Mouse (Mus musculus): Measurements from ENCODE around the gene Vps16. TPM values are rescaled to one million over a fixed set of nuclear protein-coding genes. Genes with fewer than 3 reads are reported as not detected.
A peak's percentile ranks its signal among the peaks of the same experiment; 100 is the strongest.

The Vps16 gene
- total and polyA plus RNA-seq, 3 experiments = 76.7 to 119 (median 113) TPM

- DNase-seq (ENCODE audit: extremely low read depth) = no peak
- dilution Hi-C loops (cut with MboI; ENCODE audit: extremely low pct_ligation_motif_present, extremely low pct_unique_long_range_greater_than_20kb, low sequenced_read_pairs) = no loop called here
- H3K79me2 ChIP-seq (replicated peaks; ENCODE audit: control insufficient read depth, extremely low read depth, insufficient read depth, poor library complexity, severe bottlenecking) = peaks cover 47% of the 10 kb centered on the region
- H3K4me3 ChIP-seq (replicated peaks in 1 of 3; ENCODE audit: low read depth in 2 of 3, low read length in 2 of 3, poor library complexity in 1 of 3) = peak overlapping the region; percentile 91 to 93 (median 93)
- no peak for TF ChIP-seq USF1 (IDR thresholded peaks at IDR 0.05; ENCODE audit: low read depth, low read length)
- TF ChIP-seq CTCF (conservative IDR thresholded peaks at IDR 0.05 in 1 of 2, IDR thresholded peaks at IDR 0.05 in 1 of 2; ENCODE audit: low read depth in 2 of 2, low read length in 2 of 2) = peak in 1 of 2 experiments; percentile 52; a peak in 2 of 4 replicates
- TF ChIP-seq RAD21 (IDR thresholded peaks at IDR 0.05; ENCODE audit: low read depth, low read length) = peak; percentile 38
- no peak for TF ChIP-seq SIN3A (IDR thresholded peaks at IDR 0.05; ENCODE audit: low read length)
- peak; percentile 14; the same call in 1 of the 2 replicates for TF ChIP-seq SMC3 (IDR thresholded peaks at IDR 0.05; ENCODE audit: low read depth, low read length)
- no peak for TF ChIP-seq JUN (IDR thresholded peaks at IDR 0.05; ENCODE audit: insufficient read depth, low read depth, low read length)
- no peak for TF ChIP-seq UBTF (IDR thresholded peaks at IDR 0.05; ENCODE audit: low read depth, low read length)
- TF ChIP-seq CHD1 (IDR thresholded peaks at IDR 0.05; ENCODE audit: low read depth, low read length) = no peak
- no peaks in the 10 kb centered on the region for H3K9me3 ChIP-seq (replicated peaks; ENCODE audit: low read length)
- H3K27ac ChIP-seq (ENCODE audit: insufficient read depth, low read depth) = no peak overlapping the region
- peaks cover 19 to 52% of the 10 kb centered on the region in 2 experiments for H3K36me3 ChIP-seq (replicated peaks in 1 of 2; ENCODE audit: control insufficient read depth in 1 of 2, insufficient read depth in 1 of 2, low read length in 1 of 2)
- in situ Hi-C loops (cut with MboI; ENCODE audit: low pct_ligation_motif_present, low pct_unique_long_range_greater_than_20kb, low sequenced_read_pairs) = no loop called here
- no peaks in the 10 kb centered on the region for H3K27me3 ChIP-seq (replicated peaks)
- H3K4me1 ChIP-seq (ENCODE audit: control insufficient read depth in 1 of 2, insufficient read depth in 2 of 2) = peaks cover 14 to 71% of the 10 kb centered on the region in 2 experiments
- peak overlapping the region; percentile 88 for H3K9ac ChIP-seq (ENCODE audit: insufficient read depth, low read depth)
- peak overlapping the region; percentile 91 for H3K4me2 ChIP-seq (ENCODE audit: insufficient read depth, low read depth, poor library complexity, severe bottlenecking)
Observed at GRCm38 (mm10) chr2:130425112-130425511, 973 bp downstream of the Vps16 start.

- H3K36me3 ChIP-seq (replicated peaks in 1 of 2; ENCODE audit: control insufficient read depth in 1 of 2, insufficient read depth in 1 of 2, low read length in 1 of 2) = peaks cover 13 to 59% of the 10 kb centered on the region in 2 experiments
- DNase-seq (ENCODE audit: extremely low read depth) = no peak
- H3K9me3 ChIP-seq (replicated peaks; ENCODE audit: low read length) = no peaks in the 10 kb centered on the region
- no peaks in the 10 kb centered on the region for H3K27me3 ChIP-seq (replicated peaks)
- in situ Hi-C loops (cut with MboI; ENCODE audit: low pct_ligation_motif_present, low pct_unique_long_range_greater_than_20kb, low sequenced_read_pairs) (no loop called here), dilution Hi-C loops (cut with MboI; ENCODE audit: extremely low pct_ligation_motif_present, extremely low pct_unique_long_range_greater_than_20kb, low sequenced_read_pairs) (no loop called here)
- H3K9ac ChIP-seq (ENCODE audit: insufficient read depth, low read depth) = no peak overlapping the region
- no peak overlapping the region for H3K27ac ChIP-seq (ENCODE audit: insufficient read depth, low read depth)
- H3K4me2 ChIP-seq (ENCODE audit: insufficient read depth, low read depth, poor library complexity, severe bottlenecking) = no peak overlapping the region
- peaks cover 2 to 77% of the 10 kb centered on the region in 2 experiments; a peak in 3 of 4 replicates for H3K4me1 ChIP-seq (ENCODE audit: control insufficient read depth in 1 of 2, insufficient read depth in 2 of 2)
- no peak for TF ChIP-seq NRF1 (IDR thresholded peaks at IDR 0.05; ENCODE audit: low read depth, low read length)
- no peak for TF ChIP-seq MAZ (IDR thresholded peaks at IDR 0.05; ENCODE audit: low read depth, low read length)
- H3K79me2 ChIP-seq (replicated peaks; ENCODE audit: control insufficient read depth, extremely low read depth, insufficient read depth, poor library complexity, severe bottlenecking) = peaks cover 81% of the 10 kb centered on the region
- H3K4me3 ChIP-seq (replicated peaks in 1 of 3; ENCODE audit: low read depth in 2 of 3, low read length in 2 of 3, poor library complexity in 1 of 3) = no peak overlapping the region
Observed at GRCm38 (mm10) chr2:130429851-130430250, 5.7 kb downstream of the Vps16 start.

GRCm38 (mm10) chr2:130430484-130430883 is 6.3 kb downstream of the Vps16 start:
- H3K9ac ChIP-seq (ENCODE audit: insufficient read depth, low read depth) = no peak overlapping the region
- dilution Hi-C loops (cut with MboI; ENCODE audit: extremely low pct_ligation_motif_present, extremely low pct_unique_long_range_greater_than_20kb, low sequenced_read_pairs) = no loop called here
- no peak for DNase-seq (ENCODE audit: extremely low read depth)
- no peak overlapping the region for H3K4me2 ChIP-seq (ENCODE audit: insufficient read depth, low read depth, poor library complexity, severe bottlenecking)
- H3K4me3 ChIP-seq (replicated peaks in 1 of 3; ENCODE audit: low read depth in 2 of 3, low read length in 2 of 3, poor library complexity in 1 of 3) = no peak overlapping the region
- no peaks in the 10 kb centered on the region for H3K9me3 ChIP-seq (replicated peaks; ENCODE audit: low read length)
- H3K27ac ChIP-seq (ENCODE audit: insufficient read depth, low read depth) = no peak overlapping the region
- in situ Hi-C loops (cut with MboI; ENCODE audit: low pct_ligation_motif_present, low pct_unique_long_range_greater_than_20kb, low sequenced_read_pairs) = no loop called here
- H3K79me2 ChIP-seq (replicated peaks; ENCODE audit: control insufficient read depth, extremely low read depth, insufficient read depth, poor library complexity, severe bottlenecking) = peaks cover 80% of the 10 kb centered on the region
- no peaks in the 10 kb centered on the region for H3K27me3 ChIP-seq (replicated peaks)
- no peak for TF ChIP-seq SMC3 (IDR thresholded peaks at IDR 0.05; ENCODE audit: low read depth, low read length)
- TF ChIP-seq POLR2A (IDR thresholded peaks at IDR 0.05; ENCODE audit: low read depth, low read length) = no peak
- TF ChIP-seq CTCF (conservative IDR thresholded peaks at IDR 0.05 in 1 of 2, IDR thresholded peaks at IDR 0.05 in 1 of 2; ENCODE audit: low read depth in 2 of 2, low read length in 2 of 2) = no peak
- TF ChIP-seq RCOR1 (conservative IDR thresholded peaks at IDR 0.05; ENCODE audit: low read depth, low read length) = no peak
- TF ChIP-seq MEF2A (IDR thresholded peaks at IDR 0.05; ENCODE audit: borderline replicate concordance, low read depth, low read length) = no peak
- no peak for TF ChIP-seq USF2 (conservative IDR thresholded peaks at IDR 0.05; ENCODE audit: low read depth, low read length)
- TF ChIP-seq PAX5 (IDR thresholded peaks at IDR 0.05; ENCODE audit: low read length) = no peak
- TF ChIP-seq TCF12 (IDR thresholded peaks at IDR 0.05; ENCODE audit: low read depth, low read length) = no peak
- no peak for TF ChIP-seq SIN3A (IDR thresholded peaks at IDR 0.05; ENCODE audit: low read length)
- TF ChIP-seq UBTF (IDR thresholded peaks at IDR 0.05; ENCODE audit: low read depth, low read length) = no peak
- no peak for TF ChIP-seq ZKSCAN1 (IDR thresholded peaks at IDR 0.05; ENCODE audit: borderline replicate concordance, low read depth, low read length)
- TF ChIP-seq GABPA (IDR thresholded peaks at IDR 0.05; ENCODE audit: insufficient replicate concordance, low read depth, low read length) = no peak
- TF ChIP-seq EP300 (IDR thresholded peaks at IDR 0.05; ENCODE audit: low read length) = no peak
- TF ChIP-seq ZNF384 (IDR thresholded peaks at IDR 0.05; ENCODE audit: low read depth, low read length) = no peak
- peaks cover 13 to 59% of the 10 kb centered on the region in 2 experiments for H3K36me3 ChIP-seq (replicated peaks in 1 of 2; ENCODE audit: control insufficient read depth in 1 of 2, insufficient read depth in 1 of 2, low read length in 1 of 2)
- peaks cover 2 to 77% of the 10 kb centered on the region in 2 experiments; a peak in 3 of 4 replicates for H3K4me1 ChIP-seq (ENCODE audit: control insufficient read depth in 1 of 2, insufficient read depth in 2 of 2)
